Mouse (Mus musculus) hindbrain, embryonic 10.5 days (tissue): ENCODE measurements around the gene Ccndbp1. TPM values are rescaled to one million over a fixed set of nuclear protein-coding genes. Genes with fewer than 3 reads are reported as not detected.
"Not testable (repeated sequence)": the region's sequence is repeated elsewhere in the genome, so short reads cannot be mapped to it uniquely, and the experiment has no call there.

Source experiments
- DNase-seq: peaks from one replicate; pipeline ENCODE4 v3.0.0-alpha.2; 2017; ENCODE audit warnings: low spot score
- H3K27ac ChIP-seq: fragments of 300-500 bp; sonication (generic); 2 replicates; pipeline ENCODE4 v1.5.1; 2016; ENCODE audit warnings: mild to moderate bottlenecking, moderate library complexity
- H3K27me3 ChIP-seq: fragments of 300-500 bp; sonication (generic); 2 replicates; pipeline ENCODE4 v1.6.1; 2016; ENCODE audit warnings: mild to moderate bottlenecking; ENCODE audit not compliant: poor library complexity, insufficient read depth, severe bottlenecking
- H3K36me3 ChIP-seq: fragments of 300-500 bp; sonication (generic); 2 replicates; pipeline ENCODE4 v1.6.1; 2016; ENCODE audit warnings: mild to moderate bottlenecking, moderate library complexity
- H3K4me1 ChIP-seq: fragments of 300-500 bp; sonication (generic); replicated peaks from 2 replicates; pipeline ENCODE4 v1.6.1; 2016; ENCODE audit warnings: mild to moderate bottlenecking
- H3K4me3 ChIP-seq: fragments of 300-500 bp; sonication (generic); 2 replicates; pipeline ENCODE4 v1.5.1; 2016; ENCODE audit warnings: mild to moderate bottlenecking, moderate library complexity
- H3K9me3 ChIP-seq: fragments of 300-500 bp; sonication (generic); 2 replicates; pipeline ENCODE4 v1.6.1; 2016; ENCODE audit warnings: mild to moderate bottlenecking, moderate library complexity
- WGBS: fragments of 180-500 bp; shearing (Covaris S2); methylation state at CpG from one replicate; pipeline ENCODE4 v1.1.7; 2016; 5-methylcytosine and 5-hydroxymethylcytosine counted together
- polyA plus RNA-seq: library from polyadenylated mRNA; unstranded; fragments of >200 nt; fragmentation: Nextera tagmentation; extraction: Ambion mirVana; gene quantifications from 2 replicates; pipeline ENCODE4 v1.2.1, GENCODE M21; 2016

Gene Ccndbp1
- polyA plus RNA-seq, 1 experiment from 2014 or later, result 48.7 TPM

DNA sequence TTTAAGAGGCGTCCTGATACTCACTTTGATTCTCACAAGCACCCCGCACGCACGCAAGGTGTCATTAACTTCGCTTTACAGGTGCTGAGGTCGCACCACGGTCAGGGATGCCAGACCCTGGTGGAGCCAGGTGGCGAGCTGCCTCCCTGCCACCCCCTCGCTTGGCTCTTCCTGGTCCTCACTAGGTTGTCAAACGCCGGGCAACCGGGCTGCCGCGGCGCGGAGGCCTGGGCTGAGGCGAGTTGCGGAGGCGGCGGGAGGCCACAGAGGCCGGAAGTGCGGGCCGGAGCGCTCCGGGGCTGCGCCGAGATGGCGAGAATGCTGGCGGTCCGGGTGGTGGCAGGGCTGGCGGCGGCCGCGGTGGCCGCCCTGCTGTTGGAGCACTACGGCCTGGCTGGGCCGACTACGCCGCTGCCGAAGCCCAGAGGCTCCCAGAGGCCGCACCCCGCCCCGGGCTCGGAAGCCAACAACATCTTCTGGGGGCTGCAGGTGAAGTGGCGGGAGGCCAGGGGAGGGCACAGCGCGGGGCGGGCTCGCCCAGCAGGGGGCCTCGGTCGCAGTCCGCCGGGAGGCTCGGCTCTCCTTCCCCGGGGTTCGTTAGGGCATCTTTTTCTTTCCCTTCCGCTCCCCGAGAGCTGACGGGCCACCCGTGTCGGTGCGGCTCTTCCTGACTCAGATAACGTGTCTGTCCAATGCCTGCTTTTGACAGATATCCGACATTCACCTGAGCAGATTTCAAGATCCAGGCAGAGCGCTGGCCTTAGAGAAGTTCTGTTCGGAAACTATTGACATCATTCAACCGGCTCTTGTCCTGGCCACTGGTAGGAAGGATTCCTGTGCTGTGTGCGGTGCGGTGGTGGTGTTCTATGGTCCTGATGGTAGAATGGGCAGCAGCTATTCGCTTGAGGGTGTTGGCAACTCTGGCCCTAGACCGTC is 30.9 kb upstream of the Ccndbp1 start, which contains the start of gene Tmem62:
Tmem62 (plus strand) TSS at position 28 of the 936 bp plus-strand sequence.
- Histone ChIP-seq H3K27me3 (no peaks in the 10 kb centered on the region), H3K9me3 (no peaks in the 10 kb centered on the region), H3K36me3 (no peaks in the 10 kb centered on the region), H3K4me1 (peaks cover 20% of the 10 kb centered on the region), H3K4me3 (peak within 1 kb of the TSS; percentile 88), H3K27ac (peak within 1 kb of the TSS; percentile 91)
- peak; percentile 61 for DNase-seq
- WGBS, result 1% methylated on average over 71 of the region's 71 CpGs

GRCm38 (mm10) chr2:120977926-120978692 is 30.1 kb upstream of the Ccndbp1 start:
- H3K36me3 ChIP-seq, result no peaks in the 10 kb centered on the region
- H3K4me3 ChIP-seq, result peak overlapping the region; percentile 88
- 0 out of 2 replicates have a peak overlapping the region, but pooled peaks have one; percentile 91 for H3K27ac ChIP-seq
- H3K27me3 ChIP-seq, result no peaks in the 10 kb centered on the region
- WGBS, result 82% methylated on average over 8 of the region's 8 CpGs
- peaks cover 16% of the 10 kb centered on the region for H3K4me1 ChIP-seq
- no peak for DNase-seq
- no peaks in the 10 kb centered on the region for H3K9me3 ChIP-seq

- Histone ChIP-seq H3K27me3 (no peaks in the 10 kb centered on the region), H3K9me3 (no peaks in the 10 kb centered on the region), H3K36me3 (no peaks in the 10 kb centered on the region), H3K4me1 (peaks cover 16% of the 10 kb centered on the region), H3K27ac (no peak overlapping the region), H3K4me3 (no peak overlapping the region)
- 53% methylated on average over 2 of the region's 2 CpGs for WGBS
- DNase-seq, result no peak
Measured at GRCm38 (mm10) chr2:120978693-120979037, 29.5 kb upstream of the Ccndbp1 start.

DNA sequence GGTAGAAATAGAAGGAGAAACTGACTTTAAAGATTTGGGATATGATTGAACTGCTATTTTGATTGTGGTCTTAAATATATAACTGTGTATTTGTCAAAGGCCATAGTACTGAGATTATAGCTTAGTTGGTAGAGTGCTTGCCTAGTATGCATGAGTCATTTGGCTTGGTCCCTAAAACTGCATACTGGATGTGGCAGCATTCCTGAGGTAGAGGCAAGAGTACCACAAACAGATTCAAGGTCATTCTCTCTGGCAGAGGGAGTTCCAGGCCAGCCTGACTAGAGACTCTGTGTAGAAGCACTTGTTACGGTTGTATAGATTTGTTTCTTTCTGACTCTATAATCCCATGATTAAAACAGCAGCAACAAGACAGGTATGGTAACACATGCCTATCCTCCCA is 28.4 kb upstream of the Ccndbp1 start:
- Histone ChIP-seq H3K27ac (no peak overlapping the region), H3K4me1 (peaks cover 16% of the 10 kb centered on the region), H3K36me3 (no peaks in the 10 kb centered on the region), H3K4me3 (no peak overlapping the region), H3K27me3 (no peaks in the 10 kb centered on the region), H3K9me3 (no peaks in the 10 kb centered on the region)
- DNase-seq, result no peak
- WGBS, result 92% methylated on average over 1 of the region's 1 CpGs

DNA sequence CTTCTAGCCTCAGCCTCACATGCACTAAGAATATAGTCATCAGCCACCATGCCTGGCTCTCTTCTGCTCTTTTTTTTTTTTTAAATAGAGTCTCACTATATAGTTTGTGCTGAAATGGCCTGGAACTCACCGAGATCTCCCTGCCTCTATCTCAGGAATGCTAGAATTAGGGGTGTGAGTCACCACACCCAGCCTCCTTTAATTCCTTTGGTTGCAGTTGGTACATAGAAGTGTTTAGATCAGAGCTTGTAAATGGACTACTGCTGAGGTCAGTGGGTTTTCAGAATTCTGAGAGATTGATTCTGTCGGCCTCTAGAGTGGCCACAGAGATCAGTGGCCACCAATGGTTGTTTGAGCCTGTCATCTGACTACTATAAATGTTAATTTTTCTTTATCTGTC is 27.3 kb upstream of the Ccndbp1 start:
- no peak overlapping the region for H3K27ac ChIP-seq
- WGBS, result 70% methylated on average over 2 of the region's 2 CpGs

DNA sequence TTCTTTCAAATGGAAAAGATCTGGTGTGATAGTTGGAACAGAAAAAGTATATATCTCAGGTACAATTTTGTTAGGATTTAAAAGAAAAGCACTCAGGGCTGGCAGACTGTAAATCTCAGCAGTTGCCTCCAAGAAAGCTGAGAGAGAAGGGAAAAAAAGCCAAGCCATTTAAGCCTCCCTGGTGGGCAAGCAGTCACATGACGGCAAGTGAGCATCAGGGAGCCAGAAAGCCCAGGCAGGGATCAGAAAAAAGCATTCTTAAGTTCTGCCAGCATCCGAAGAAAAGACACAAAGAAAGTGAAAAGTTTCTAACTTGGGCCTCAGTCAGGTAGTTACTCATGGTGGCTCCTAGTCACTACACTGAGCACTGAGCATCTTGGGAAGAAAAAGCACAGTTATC is 24.6 kb upstream of the Ccndbp1 start:
- H3K9me3 ChIP-seq, result no peaks in the 10 kb centered on the region
- WGBS, result 12% methylated on average over 2 of the region's 2 CpGs
- no peaks in the 10 kb centered on the region for H3K4me1 ChIP-seq
- H3K36me3 ChIP-seq, result 0 out of 2 replicates have a peak, but pooled peaks cover 3% of the 10 kb centered on the region
- no peak overlapping the region for H3K4me3 ChIP-seq
- H3K27me3 ChIP-seq, result no peaks in the 10 kb centered on the region
- H3K27ac ChIP-seq, result no peak overlapping the region
- DNase-seq, result no peak

More for the DNA sequence above, 27.3 kb upstream of the Ccndbp1 start:
- DNase-seq, result no peak
- no peak overlapping the region for H3K4me3 ChIP-seq
- H3K9me3 ChIP-seq, result no peaks in the 10 kb centered on the region
- 0 out of 2 replicates have a peak, but pooled peaks cover 3% of the 10 kb centered on the region for H3K36me3 ChIP-seq
- H3K4me1 ChIP-seq, result peaks cover 16% of the 10 kb centered on the region
- no peaks in the 10 kb centered on the region for H3K27me3 ChIP-seq

GRCm38 (mm10) chr2:120985241-120985640 is 23.0 kb upstream of the Ccndbp1 start:
- Histone ChIP-seq H3K4me1 (no peaks in the 10 kb centered on the region), H3K9me3 (no peaks in the 10 kb centered on the region), H3K4me3 (no peak overlapping the region), H3K27ac (no peak overlapping the region), H3K27me3 (no peaks in the 10 kb centered on the region), H3K36me3 (0 out of 2 replicates have a peak, but pooled peaks cover 3% of the 10 kb centered on the region)
- DNase-seq, result no peak
- 96% methylated on average over 1 of the region's 1 CpGs for WGBS

DNA sequence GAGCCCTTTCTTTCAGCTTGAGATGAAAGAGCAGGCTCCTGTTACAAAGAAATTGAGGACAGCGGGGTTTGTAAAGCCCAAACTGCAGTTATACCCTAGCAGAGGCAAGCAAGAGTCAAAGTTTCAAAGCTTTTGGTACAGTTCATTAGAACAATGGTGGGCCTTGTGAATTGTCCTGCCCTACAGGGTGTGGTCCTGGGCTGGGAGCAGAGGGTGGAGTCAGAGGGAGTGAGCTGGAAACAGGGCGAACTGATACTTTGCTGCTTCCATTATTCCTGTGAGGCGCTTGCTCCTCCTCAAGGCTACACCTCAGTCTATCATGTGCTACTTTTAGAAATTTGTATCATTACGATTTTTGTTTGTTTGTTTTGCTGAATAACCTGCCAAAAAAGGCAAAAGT is 17.0 kb upstream of the Ccndbp1 start:
- H3K4me3 ChIP-seq, result no peak overlapping the region
- H3K27ac ChIP-seq, result no peak overlapping the region
- no peak for DNase-seq
- no peaks in the 10 kb centered on the region for H3K27me3 ChIP-seq
- no peaks in the 10 kb centered on the region for H3K36me3 ChIP-seq
- H3K9me3 ChIP-seq, result no peaks in the 10 kb centered on the region
- no peaks in the 10 kb centered on the region for H3K4me1 ChIP-seq
- WGBS, result 78% methylated on average over 4 of the region's 4 CpGs

GRCm38 (mm10) chr2:120996607-120997006 is 11.6 kb upstream of the Ccndbp1 start:
- H3K4me3 ChIP-seq, H3K9me3 ChIP-seq, H3K27ac ChIP-seq, H3K4me1 ChIP-seq, H3K36me3 ChIP-seq, H3K27me3 ChIP-seq, DNase-seq: not testable (repeated sequence)
- 79% methylated on average over 1 of the region's 1 CpGs for WGBS

- Histone ChIP-seq H3K27me3 (no peaks in the 10 kb centered on the region), H3K27ac (no peak overlapping the region), H3K36me3 (no peaks in the 10 kb centered on the region), H3K9me3 (no peaks in the 10 kb centered on the region), H3K4me1 (no peaks in the 10 kb centered on the region), H3K4me3 (no peak overlapping the region)
- WGBS, result 90% methylated on average over 8 of the region's 8 CpGs
- DNase-seq, result no peak
Measured at GRCm38 (mm10) chr2:120998863-120999262, 9.3 kb upstream of the Ccndbp1 start.

- H3K9me3 ChIP-seq, result no peaks in the 10 kb centered on the region
- H3K4me3 ChIP-seq, result no peak overlapping the region
- no peak overlapping the region for H3K27ac ChIP-seq
- WGBS, result 70% methylated on average over 2 of the region's 2 CpGs
- H3K4me1 ChIP-seq, result peaks cover 6% of the 10 kb centered on the region; the same call in 1 of the 2 replicates
- no peak for DNase-seq
- H3K36me3 ChIP-seq, result no peaks in the 10 kb centered on the region
- H3K27me3 ChIP-seq, result no peaks in the 10 kb centered on the region
Measured at GRCm38 (mm10) chr2:121003586-121003985, 4.6 kb upstream of the Ccndbp1 start.

GRCm38 (mm10) chr2:121004018-121004811 is 4.0 kb upstream of the Ccndbp1 start:
- 86% methylated on average over 7 of the region's 7 CpGs for WGBS
- Histone ChIP-seq H3K4me3 (no peak overlapping the region), H3K4me1 (peaks cover 13% of the 10 kb centered on the region), H3K36me3 (no peaks in the 10 kb centered on the region), H3K27me3 (no peaks in the 10 kb centered on the region), H3K27ac (no peak overlapping the region), H3K9me3 (no peaks in the 10 kb centered on the region)
- no peak for DNase-seq
